Mouse (Mus musculus) gastrocnemius, postnatal 10 days (tissue): Measurements from ENCODE around the gene Cyren. TPM values are rescaled to one million over a fixed set of nuclear protein-coding genes. Genes with fewer than 3 reads are reported as not detected.

Source experiments
- DNase-seq: peaks from one replicate; pipeline ENCODE4 v3.0.0; 2021; ENCODE audit warnings: mixed read lengths
- long read RNA-seq, 2 experiments: library from polyadenylated mRNA; stranded (forward); transcript quantifications; one replicate each; pipeline ENCODE4 v2.0.0; 2021
- total RNA-seq, 2 experiments: library from RNA; stranded (reverse); gene quantifications; 2 replicates each; pipeline ENCODE4 v1.2.3; 2021

The Cyren gene
- total RNA-seq = 1 to 10 TPM; 5.6 TPM
- long read RNA-seq, experiment 1, partial matches to known transcripts = 2 of 13 reads
- long read RNA-seq, experiment 1, other reads (novel, unspliced or antisense) = 8 of 13 reads
- long read RNA-seq, experiment 2, partial matches to known transcripts = 0 of 3 reads
- long read RNA-seq, experiment 2, other reads (novel, unspliced or antisense) = 1 of 3 reads

DNA sequence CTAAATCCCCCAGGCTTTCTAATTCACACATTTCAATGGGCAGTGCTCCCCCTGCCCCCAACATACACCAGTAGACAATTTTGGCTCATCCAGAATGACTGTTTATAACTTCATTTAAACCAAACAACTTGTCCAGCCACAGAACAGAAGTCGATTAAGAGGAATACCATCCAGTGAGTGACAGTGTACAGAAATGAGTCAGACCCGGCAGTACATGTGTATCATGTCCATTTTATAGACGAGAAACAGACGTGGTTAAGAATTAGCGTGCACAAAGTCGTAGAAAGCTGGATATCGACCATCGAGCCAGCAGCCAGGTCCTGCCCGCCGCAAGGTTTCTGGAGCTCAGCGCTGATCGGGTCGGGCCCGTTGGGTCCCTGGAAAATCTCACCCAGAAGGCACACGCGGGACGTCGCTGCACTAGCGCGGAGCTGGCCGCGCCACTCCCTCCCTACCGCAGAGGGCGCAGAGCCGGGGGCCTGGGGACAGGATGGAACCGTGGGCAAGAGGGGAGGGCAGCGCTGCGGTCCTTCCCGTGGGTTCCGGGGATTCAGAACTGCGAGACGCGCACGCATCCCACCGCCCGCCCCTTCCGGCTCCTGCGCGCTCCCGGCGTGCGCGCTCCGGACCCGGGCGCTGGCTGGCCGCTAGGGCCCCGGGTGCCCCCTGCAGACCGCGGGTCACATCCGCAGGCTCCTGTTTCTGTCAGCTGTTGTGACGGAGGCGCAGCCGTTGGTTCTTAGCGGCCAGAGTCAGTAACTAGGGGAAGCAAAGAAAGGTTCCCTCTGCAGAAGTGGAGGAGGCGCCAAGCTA is at the start of gene Cyren:
Gene Cyren (minus strand): TSS at position 552 of the 813 bp plus-strand sequence.
- DNase-seq = peak; percentile 93

DNA sequence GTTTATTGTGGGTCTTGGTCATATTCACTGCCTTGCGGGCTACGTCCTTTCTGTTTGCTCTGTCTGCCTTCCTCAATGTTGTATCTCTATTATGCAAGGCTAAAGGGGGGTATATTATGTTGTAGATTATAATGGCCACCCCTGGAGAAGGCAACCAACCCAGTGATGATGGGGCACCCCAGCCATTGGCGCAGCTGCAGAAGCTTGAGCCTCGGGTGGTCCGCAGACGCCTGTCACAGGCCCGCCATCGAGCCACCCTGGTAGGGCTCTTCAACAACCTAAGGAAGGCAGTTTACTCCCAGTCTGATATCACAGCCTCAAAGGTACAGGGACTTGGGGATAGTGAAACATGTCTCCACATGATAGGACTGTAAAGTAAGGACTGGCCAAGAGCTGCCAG is 49.7 kb upstream of the Cyren start:
- no peak for DNase-seq

DNA sequence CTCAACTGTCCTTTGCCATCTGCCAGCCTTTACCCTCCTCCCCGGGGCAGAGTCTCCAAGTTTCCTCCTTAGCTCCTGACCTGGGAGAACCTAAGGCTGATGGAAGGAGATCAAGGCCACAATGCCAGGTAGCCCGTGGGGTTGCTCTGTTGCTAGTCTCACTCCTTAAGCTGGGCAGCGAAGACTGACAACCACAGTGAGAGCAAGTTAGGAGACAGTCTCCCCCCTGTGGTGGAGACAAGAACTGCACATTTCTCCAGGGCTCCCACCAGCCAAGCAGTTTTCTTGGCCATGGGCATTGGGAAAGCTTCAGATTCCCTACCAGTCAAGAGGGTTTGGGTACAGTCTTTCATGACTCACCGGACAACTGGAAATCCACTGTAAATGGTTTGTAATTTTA is 49.3 kb upstream of the Cyren start:
- DNase-seq = peak; percentile 75

DNA sequence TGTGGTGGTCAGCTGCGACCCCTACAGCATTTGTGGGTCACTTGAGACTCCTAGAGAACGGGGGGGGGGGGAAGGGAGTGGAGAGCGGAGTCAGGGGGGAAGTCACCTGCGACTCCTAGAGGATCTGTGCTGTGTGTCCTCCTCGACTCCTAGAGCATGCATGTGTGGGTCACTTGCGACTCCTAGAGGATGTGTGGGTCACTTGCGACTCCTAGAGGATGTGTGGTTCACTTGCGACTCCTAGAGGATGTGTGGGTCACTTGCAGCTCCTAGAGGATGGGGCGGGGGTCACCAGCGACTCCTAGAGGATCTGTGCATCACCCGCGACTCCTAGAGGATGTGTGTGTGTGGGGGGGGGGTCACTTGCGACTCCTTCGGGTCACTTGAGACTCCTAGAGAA is 44.1 kb upstream of the Cyren start:
- peak; percentile 40 for DNase-seq

DNA sequence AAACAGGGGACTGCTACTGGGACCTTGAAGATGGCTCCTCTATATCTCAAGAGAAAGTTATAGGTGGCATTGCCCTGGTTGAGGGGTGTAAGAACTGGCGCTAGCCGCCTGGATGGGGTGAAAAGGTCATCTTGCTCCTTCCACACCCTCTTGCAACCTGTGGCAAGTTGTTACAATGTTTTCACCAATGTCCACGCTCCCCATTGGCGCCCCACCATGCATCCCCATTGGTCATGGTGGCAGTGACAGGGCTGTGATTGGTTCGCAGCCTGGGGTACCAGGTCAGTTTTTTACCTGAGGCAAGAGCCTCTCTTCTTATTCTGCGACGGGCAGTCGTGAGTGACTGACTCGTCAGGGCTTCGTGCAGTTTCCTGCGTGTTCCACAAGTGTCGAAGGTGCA is 42.8 kb upstream of the Cyren start:
- no peak for DNase-seq

DNA sequence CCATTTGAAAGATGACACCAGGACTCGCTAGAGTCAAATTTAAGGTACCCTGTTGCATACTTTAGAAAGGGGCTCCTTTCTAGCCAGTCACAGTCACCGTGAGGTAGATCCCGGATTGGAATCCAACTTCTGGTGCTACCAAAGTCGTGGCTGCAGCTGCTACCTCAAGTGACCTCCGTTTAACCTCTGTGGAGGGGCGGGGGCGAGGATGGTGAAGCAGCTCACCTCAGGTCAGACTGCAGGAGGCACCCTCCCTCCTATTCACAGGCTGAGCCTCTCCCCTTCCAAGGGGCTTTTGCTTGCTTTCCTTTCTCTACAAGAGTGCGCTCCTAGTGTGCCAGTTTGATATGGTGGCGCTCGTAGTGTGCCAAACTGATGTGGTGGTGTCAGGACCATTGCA is 42.1 kb upstream of the Cyren start, which contains the start of gene Stra8:
Gene Stra8 (plus strand): TSS at position 208 of the 400 bp plus-strand sequence.
- no peak for DNase-seq

DNA sequence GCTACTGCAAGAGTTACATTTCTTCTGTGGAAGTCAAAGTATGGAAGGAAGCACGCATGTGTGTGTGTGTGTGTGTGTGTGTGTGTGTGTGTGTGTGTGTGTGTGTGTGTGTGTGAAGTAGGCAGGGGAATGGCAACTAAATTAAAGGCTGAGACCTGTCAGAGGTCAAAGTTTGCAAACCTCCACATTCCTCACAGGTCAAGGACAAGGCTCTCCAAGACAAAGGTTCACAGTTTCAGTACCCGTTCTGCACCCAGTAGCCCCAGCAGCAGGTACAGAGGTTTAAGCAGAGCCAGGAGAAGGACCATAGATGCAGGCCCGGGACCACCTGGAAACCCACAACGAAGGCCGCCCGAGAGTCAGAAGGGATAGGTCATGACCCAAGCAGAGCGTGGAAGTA is 41.3 kb upstream of the Cyren start:
- DNase-seq = no peak

DNA sequence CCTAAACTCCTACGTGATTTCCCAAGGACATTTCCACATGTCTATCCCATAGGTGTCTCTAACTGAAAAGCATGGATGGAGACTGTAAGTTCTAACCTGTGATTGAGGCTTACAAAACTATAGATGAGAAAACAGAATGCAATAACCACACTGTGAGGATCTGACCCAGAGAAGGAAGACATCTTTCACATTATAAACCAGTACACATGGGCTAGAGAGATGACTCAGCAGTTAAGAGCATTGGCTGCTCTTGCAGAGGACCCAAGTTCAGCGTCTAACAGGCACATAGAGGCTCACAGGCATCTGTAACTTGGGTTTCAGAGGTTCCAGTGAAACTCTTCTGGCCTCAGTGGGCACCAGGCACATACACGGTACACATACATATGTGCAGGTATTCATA is 36.6 kb upstream of the Cyren start:
- DNase-seq = no peak

DNA sequence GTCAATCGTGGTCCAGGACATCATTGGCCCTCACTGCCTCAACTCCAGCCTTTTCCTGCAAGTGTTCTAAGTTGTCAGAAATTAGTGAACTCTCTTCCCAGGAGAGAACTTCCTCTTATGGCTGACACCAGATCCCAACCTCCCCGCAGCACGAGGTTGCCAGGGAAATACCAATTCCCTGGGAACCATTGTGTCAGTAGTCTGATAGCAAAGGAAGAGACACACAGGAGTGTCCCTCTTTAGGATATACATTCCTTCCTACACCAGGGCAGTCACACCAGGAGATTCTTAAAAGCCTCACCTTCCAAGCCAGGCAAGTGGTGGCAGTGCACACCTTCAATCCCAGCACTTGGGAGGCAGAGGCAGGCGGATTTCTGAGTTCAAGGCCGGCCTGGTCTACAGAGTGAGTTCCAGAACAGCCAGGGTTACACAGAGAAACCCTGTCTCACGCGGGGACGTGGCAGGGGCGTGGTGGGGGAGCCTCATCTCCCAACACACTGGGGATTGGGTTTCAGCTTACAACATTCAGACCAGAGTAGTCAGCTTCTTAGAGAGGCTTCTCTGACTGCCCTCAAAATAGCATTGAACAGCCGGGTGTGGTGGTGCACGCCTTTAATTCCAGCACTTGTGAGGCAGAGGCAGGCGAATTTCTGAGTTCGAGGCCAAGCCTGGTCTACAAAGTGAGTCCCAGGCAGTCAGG is 35.6 kb upstream of the Cyren start:
- DNase-seq = no peak

DNA sequence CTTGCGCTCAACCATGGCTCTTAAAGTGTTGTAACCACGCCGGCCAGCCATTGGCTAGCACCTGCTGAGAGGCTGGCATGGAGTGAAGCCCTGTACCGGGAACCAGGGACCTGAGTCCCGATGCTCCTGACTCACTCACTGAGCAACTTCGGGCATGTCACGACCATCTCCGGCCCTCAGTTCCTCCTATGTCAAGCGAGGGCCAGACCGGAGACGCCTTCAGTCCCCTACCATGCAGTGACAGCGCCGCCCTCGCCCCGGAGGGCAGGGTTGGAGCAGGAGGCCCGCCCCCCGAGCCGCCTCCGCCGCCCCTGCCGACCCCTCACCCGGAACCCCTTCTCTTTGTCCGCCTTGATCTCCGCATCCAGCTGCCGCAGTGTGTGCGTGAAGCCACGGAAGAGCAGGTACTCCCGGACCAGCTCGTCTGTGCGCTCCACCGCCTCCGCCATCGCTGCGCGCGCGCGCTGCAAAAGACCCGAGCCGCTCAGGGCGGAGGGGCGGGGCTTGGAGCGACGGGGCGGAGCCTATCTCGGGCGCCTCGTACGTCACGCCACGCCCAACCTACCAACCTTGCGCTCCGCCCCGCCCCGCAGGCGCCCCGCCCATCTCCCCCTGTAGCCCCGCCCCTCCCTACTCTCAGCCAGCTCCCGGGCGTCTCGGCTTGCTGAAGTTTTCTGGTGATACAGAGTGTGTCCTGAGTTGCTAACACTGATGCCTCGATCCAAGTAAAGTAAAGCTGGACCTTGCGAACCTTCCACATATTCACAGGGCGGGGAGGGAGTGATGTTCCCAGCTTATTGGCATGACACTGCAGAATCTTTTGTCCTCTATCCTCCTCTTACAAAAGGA is 32.7 kb upstream of the Cyren start, which contains the start of gene Wdr91:
Gene Wdr91 (minus strand): TSS at position 506 of the 849 bp plus-strand sequence.
- DNase-seq = peak; percentile 99

DNA sequence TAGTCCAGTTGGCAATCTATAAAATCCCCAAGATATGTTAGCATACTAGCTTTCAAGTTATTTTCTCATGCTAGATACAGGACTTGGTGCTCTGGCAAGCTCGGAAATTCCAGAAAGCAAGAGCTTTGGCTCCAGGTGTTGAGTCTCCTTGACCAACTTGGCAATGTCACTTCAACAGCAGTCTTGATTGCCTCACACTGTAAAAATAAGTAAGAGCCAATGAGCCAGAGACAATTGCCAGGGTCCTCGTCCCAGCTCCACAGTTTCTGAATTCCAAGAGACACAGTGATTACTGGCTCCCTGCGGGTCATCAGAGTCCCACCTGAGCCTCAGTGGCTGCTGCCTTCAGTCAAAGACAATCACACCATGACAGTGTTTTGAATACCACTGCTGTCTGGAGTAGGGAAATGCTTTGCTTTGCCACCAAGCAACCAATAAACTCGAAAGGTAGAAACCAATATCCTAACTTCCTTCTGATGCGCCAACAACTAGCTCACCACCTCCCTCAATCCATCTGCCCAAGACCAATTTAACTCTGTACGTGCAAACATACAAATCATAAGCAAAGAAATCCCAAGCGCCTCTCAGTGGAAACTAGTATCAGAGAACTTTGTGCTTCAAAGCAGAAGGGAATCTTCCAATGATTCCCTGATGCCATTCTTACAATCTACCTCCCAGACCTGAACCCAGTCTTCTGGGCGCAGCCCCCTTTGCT is 31.9 kb upstream of the Cyren start:
- DNase-seq = no peak

DNA sequence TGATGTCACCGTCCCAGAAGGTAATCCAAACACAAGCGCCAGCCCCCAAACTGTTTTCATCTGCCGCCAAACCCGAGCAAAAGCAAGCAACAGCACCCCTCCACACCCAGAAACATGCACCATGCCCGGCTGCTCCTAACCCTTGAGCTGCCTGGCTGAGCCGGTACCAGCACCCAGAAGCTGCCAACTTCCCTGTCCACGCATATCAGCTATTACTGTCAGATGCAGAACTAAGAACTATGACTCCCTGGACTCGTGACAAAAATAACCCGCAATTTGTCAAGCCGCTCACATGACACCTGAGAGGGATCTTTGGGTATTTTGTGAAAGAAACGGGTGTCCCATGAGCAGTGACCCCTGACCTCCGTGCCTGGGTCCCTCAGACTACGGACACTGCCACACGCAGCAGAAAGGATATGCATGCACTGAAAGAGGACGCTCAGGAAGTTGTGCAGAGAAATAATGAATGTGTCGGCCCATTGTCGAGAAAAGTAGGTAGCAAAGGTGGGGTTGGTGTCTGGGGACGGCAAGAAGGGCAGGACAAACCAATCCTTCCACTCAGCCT is 29.9 kb upstream of the Cyren start:
- DNase-seq = no peak

DNA sequence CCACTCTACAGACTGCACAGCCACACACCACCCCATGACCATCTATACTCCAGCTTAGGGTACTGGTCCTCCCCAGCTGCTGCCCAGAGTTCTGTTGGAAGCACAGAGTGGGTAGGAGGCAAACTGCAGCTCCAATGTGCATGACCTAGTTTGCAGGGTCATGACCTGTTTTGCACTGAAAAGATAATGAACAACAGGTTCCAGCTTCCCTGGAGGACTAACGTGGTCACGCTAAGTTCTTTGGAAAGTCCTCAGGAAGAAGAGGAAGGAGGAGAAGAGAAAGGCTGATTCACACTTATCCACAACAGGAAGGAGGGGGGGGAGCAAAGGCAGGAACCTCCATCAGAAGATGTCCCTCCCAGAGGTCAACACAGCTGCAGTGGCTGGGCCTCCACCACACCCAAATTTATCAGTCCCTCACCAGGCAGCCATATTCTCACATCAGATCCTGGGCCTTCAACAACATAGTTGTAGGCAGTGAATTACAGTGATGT is 29.3 kb upstream of the Cyren start:
- no peak for DNase-seq

DNA sequence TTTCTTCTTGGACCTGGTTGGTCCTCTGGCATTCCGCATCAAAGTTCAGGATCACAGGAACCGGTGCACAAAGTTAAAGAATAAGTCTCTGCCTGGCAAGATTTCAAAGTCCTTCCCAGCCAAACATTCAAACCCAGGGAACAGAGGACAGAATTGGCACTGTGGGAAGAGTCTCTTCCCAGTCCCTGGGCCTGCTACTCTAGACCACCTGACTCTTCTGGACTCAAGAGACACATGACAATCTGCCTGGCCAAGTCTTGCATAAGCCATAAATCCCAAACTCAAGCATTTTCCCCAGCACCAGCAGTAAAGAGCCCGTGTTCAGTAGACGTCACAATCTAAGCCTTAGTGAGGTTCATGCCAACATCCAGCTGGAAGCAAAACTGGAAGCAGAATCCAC is 28.8 kb upstream of the Cyren start:
- no peak for DNase-seq

DNA sequence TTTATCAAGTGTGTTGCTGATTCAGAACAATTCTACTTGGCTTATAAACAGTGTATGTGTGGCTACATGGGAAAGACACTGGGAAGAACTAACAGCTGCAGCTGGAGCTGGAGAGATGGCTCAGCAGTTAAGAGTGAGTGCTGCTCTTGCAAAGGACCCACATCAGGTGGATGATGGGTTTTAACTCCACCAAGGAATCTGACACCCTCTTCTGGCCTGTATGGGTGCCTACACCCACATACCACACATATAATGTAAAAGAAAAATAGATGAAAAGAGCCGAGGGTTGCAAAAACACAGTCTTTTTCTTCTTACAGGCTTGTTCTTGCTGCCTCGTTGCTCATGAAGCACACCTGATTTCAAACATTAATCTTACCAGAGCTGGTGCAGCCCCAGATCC is 28.3 kb upstream of the Cyren start:
- no peak for DNase-seq

DNA sequence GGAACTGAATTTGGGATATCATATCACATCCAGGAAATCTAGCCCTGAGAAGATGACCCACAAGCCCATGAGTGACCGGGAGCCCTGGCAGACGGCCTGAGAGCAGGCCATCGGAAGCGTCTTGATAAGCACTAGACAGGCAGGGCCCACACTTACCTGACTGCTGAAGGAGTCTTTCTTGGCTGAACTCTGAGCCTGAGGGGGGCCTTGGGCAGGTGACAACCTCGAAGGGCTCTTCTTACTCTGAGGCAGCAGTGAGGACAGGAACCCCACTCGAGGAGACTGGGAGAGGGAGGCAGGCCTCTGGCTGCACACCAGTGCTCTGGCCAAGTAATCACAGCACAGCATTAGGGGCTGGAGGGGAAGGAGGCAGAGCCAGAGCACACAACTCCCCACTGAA is 26.5 kb upstream of the Cyren start:
- DNase-seq = no peak

DNA sequence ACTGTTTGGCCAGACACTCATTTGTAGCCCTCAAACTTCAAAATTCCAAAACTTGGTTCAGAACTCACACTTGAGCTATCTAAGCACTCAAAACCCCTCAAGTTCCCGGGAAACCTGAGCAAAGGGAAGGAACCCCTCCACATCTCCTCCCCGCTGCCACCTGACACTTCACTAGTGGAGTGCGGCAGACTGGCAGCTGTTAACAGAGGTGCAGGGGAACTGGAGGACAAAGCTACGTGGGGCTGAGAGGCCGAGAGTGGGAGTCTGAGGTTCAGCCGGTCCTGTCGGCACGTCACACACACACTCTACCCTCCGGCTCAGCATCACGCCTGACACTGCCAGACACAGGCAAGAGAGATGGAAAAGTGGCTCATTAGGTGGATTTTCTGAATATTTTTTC is 26.0 kb upstream of the Cyren start:
- DNase-seq = no peak

DNA sequence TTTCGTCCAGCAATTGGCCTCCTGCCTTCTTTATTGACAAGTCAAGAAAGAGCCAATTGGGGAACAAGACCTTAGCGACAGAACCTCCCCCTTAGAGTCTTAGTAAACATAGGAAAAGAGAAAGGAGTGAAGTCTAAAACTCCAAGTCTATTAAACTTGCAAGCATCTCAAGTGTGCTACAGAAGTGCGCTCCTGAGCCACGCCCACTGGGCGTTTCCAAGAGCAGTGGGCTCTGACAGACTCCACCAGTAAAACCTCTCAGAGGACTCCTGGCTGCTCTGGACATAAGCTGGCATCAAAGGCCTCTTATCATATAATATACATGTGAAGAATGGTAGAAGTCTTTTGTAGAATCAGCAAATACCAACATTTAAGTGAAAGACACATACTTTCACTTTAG is 25.6 kb upstream of the Cyren start:
- DNase-seq = no peak

DNA sequence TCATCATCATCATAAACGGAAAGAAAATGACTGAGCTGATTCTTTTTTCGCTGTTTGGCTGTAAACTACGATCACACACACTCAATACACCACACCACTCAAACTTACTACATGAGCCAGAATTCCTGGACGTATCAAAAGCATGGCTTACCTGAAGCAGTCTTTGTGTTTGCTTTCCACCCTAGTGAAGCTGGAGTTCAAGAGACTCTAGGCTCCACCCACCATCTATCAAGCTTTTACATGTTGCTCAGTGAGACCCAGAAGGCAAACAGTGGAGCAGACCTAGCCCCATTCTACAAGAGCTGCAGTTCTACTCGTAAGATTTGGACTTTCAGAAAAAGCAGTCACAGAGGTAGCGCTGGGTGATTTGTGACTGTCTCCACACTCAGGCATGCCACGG is 24.7 kb upstream of the Cyren start:
- no peak for DNase-seq

DNA sequence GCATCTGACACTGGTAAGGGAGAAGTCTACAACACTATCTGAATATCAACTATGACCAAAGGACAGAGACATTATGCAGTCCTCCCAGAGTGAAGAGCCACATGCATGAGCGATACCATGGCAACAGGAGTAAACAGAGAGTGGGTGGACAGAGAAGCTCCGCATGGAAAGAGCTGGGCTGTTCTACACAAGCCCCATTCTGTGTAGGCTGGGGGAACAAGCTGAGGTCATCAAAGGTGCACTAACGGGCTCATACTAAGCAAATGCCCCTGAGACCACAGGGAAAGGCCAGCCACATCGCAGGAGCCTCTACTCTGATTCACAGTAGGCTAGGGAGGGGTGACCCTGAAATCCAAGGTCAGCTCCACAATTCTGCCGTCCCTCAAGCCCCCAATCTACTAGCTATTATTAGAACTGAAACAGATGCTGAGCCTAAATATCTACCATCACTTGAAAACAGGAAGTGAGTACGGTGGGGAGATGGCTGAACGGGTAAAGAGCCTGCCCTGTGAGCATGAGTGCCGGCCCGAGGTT is 24.1 kb upstream of the Cyren start:
- no peak for DNase-seq

DNA sequence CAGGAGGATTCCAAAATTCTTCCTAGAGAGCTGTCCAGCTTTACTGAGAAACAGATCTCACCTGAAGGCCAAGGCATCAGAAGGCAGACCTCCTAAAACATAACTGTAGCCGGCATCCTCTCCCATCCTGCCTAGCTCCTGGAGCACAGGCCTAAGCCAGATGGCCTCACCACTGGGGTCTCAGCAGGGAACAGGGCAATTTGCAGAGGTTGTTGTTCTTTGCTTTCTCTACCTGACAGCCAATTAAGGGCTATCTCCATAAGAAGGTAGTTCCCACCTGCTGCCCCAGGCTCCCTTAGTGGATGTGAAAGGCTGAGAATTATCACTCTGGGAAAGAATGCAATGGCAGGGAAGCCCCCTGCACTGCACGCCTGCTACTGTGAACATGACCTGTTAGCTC is 23.1 kb upstream of the Cyren start:
- DNase-seq = no peak
